Mouse (Mus musculus) liver, postnatal 0 days (tissue): ENCODE data around the gene Izumo1r. TPM values are rescaled to one million over a fixed set of nuclear protein-coding genes. Genes with fewer than 3 reads are reported as not detected.

Experiments
- ATAC-seq: fragments of 200-750 bp; cut with Nextera tagmentation; 2 replicates; pipeline ENCODE4 v1.8.0; 2017; ENCODE audit warnings: mild to moderate bottlenecking, moderate library complexity
- DNase-seq: peaks from one replicate; pipeline ENCODE4 v3.0.0-alpha.2; 2016
- H3K27ac ChIP-seq: fragments of 300-500 bp; sonication (generic); 2 replicates; pipeline ENCODE4 v1.5.1; 2014; ENCODE audit warnings: antibody characterized with exemption, moderate library complexity, mild to moderate bottlenecking, low read depth
- H3K27me3 ChIP-seq: fragments of 300-500 bp; sonication (generic); 2 replicates; pipeline ENCODE4 v1.6.1; 2014; ENCODE audit warnings: low read length, control low read depth, mixed read lengths; ENCODE audit not compliant: insufficient read depth
- H3K36me3 ChIP-seq: fragments of 300-500 bp; sonication (generic); replicated peaks from 2 replicates; pipeline ENCODE4 v1.6.1; 2014; ENCODE audit warnings: mild to moderate bottlenecking, control low read depth, low read length, moderate library complexity, mixed read lengths; ENCODE audit not compliant: insufficient read depth
- H3K4me1 ChIP-seq: fragments of 300-500 bp; sonication (generic); 2 replicates; pipeline ENCODE4 v1.6.1; 2014; ENCODE audit warnings: antibody characterized with exemption, mild to moderate bottlenecking, control low read depth; ENCODE audit not compliant: insufficient read depth
- H3K4me2 ChIP-seq: fragments of 300-500 bp; sonication (generic); 2 replicates; pipeline ENCODE4 v1.6.1; 2014; ENCODE audit warnings: low read depth, mild to moderate bottlenecking, low read length, moderate library complexity, mixed read lengths
- H3K4me3 ChIP-seq: fragments of 300-500 bp; sonication (generic); 2 replicates; pipeline ENCODE4 v1.5.1; 2014; ENCODE audit warnings: low read depth, low read length
- H3K9ac ChIP-seq: fragments of 300-500 bp; sonication (generic); replicated peaks from 2 replicates; pipeline ENCODE4 v1.6.1; 2014; ENCODE audit warnings: mild to moderate bottlenecking, moderate library complexity
- H3K9me3 ChIP-seq: fragments of 300-500 bp; sonication (generic); 2 replicates; pipeline ENCODE4 v1.6.1; 2016; ENCODE audit warnings: mild to moderate bottlenecking, control low read depth, low read length, mixed read lengths
- CTCF ChIP-seq: sonication (generic); IDR thresholded peaks from 2 replicates; pipeline ENCODE4 v1.5.1; 2016; ENCODE audit warnings: antibody characterized with exemption, low read depth
- EP300 ChIP-seq: IDR thresholded peaks from 2 replicates; pipeline ENCODE4 v1.6.1; 2016; ENCODE audit warnings: antibody characterized with exemption, low read depth, mild to moderate bottlenecking
- WGBS: fragments of 180-500 bp; shearing (Covaris S2); extraction: QIAGEN DNeasy Blood & Tissue Kit; methylation state at CpG from one replicate; pipeline ENCODE4 v1.1.7; 2014; ENCODE audit not compliant: insufficient replicate concordance; 5-methylcytosine and 5-hydroxymethylcytosine counted together
- polyA plus RNA-seq: library from polyadenylated mRNA; unstranded; fragments of >200 nt; fragmentation: Nextera tagmentation; extraction: Ambion mirVana; gene quantifications from 2 replicates; pipeline ENCODE4 v1.2.1, GENCODE M21; 2015

Izumo1r gene
- polyA plus RNA-seq, 1 experiment from 2014 or later = not detected

GRCm38 (mm10) chr9:14875743-14876507 lies 27.8 kb downstream of the Izumo1r start:
- H3K9ac ChIP-seq = no peak overlapping the region
- no peak overlapping the region for H3K4me3 ChIP-seq
- H3K4me1 ChIP-seq = no peaks in the 10 kb centered on the region
- no peaks in the 10 kb centered on the region for H3K36me3 ChIP-seq
- H3K9me3 ChIP-seq = no peaks in the 10 kb centered on the region
- no peak overlapping the region for H3K27ac ChIP-seq
- TF ChIP-seq CTCF = no peak
- TF ChIP-seq EP300 = no peak
- DNase-seq (no peak), ATAC-seq (no peak)
- no peaks in the 10 kb centered on the region for H3K27me3 ChIP-seq
- H3K4me2 ChIP-seq = no peak overlapping the region
- 73% methylated on average over 5 of the region's 5 CpGs for WGBS

GRCm38 (mm10) chr9:14872181-14872930 lies 31.4 kb downstream of the Izumo1r start:
- DNase-seq = no peak
- no peaks in the 10 kb centered on the region for H3K4me1 ChIP-seq
- no peaks in the 10 kb centered on the region for H3K9me3 ChIP-seq
- WGBS = 60% methylated on average over 17 of the region's 17 CpGs
- no peak for ATAC-seq
- H3K27me3 ChIP-seq = no peaks in the 10 kb centered on the region
- H3K9ac ChIP-seq = no peak overlapping the region
- H3K27ac ChIP-seq = no peak overlapping the region
- TF ChIP-seq EP300 (no peak), CTCF (no peak)
- no peak overlapping the region for H3K4me3 ChIP-seq
- H3K4me2 ChIP-seq = no peak overlapping the region
- no peaks in the 10 kb centered on the region for H3K36me3 ChIP-seq

GRCm38 (mm10) chr9:14871536-14871935 lies 32.2 kb downstream of the Izumo1r start:
- no peak overlapping the region for H3K4me2 ChIP-seq
- no peaks in the 10 kb centered on the region for H3K9me3 ChIP-seq
- no peaks in the 10 kb centered on the region for H3K36me3 ChIP-seq
- TF ChIP-seq CTCF (no peak), EP300 (no peak)
- H3K9ac ChIP-seq = no peak overlapping the region
- no peak for DNase-seq
- no peaks in the 10 kb centered on the region for H3K4me1 ChIP-seq
- WGBS = 58% methylated on average over 3 of the region's 3 CpGs
- no peak overlapping the region for H3K4me3 ChIP-seq
- no peaks in the 10 kb centered on the region for H3K27me3 ChIP-seq
- no peak for ATAC-seq
- no peak overlapping the region for H3K27ac ChIP-seq

- no peak for DNase-seq
- TF ChIP-seq CTCF = no peak
- no peak for TF ChIP-seq EP300
- 85% methylated on average over 10 of the region's 10 CpGs for WGBS
These were observed 32.9 kb downstream of the Izumo1r start for GRCm38 (mm10) chr9:14870802-14871201.

GRCm38 (mm10) chr9:14870377-14870776 lies 33.4 kb downstream of the Izumo1r start:
- Histone ChIP-seq H3K4me3 (no peak overlapping the region), H3K27me3 (no peaks in the 10 kb centered on the region), H3K9me3 (no peaks in the 10 kb centered on the region), H3K4me1 (no peaks in the 10 kb centered on the region), H3K9ac (no peak overlapping the region), H3K36me3 (no peaks in the 10 kb centered on the region), H3K4me2 (no peak overlapping the region), H3K27ac (no peak overlapping the region)
- ATAC-seq (no peak), DNase-seq (no peak)
- 74% methylated on average over 2 of the region's 2 CpGs for WGBS
- TF ChIP-seq CTCF = no peak
- TF ChIP-seq EP300 = no peak

More at GRCm38 (mm10) chr9:14870802-14871201, 32.9 kb downstream of the Izumo1r start:
- Histone ChIP-seq H3K9me3 (no peaks in the 10 kb centered on the region), H3K4me1 (no peaks in the 10 kb centered on the region), H3K27ac (no peak overlapping the region), H3K4me2 (no peak overlapping the region), H3K27me3 (no peaks in the 10 kb centered on the region), H3K4me3 (no peak overlapping the region), H3K36me3 (no peaks in the 10 kb centered on the region), H3K9ac (no peak overlapping the region)
- no peak for ATAC-seq

GRCm38 (mm10) chr9:14868326-14868725 lies 35.4 kb downstream of the Izumo1r start:
- Histone ChIP-seq H3K4me3 (no peak overlapping the region), H3K4me1 (no peaks in the 10 kb centered on the region), H3K27me3 (no peaks in the 10 kb centered on the region), H3K4me2 (no peak overlapping the region), H3K9ac (no peak overlapping the region), H3K27ac (no peak overlapping the region), H3K36me3 (no peaks in the 10 kb centered on the region), H3K9me3 (no peaks in the 10 kb centered on the region)
- WGBS = 82% methylated on average over 8 of the region's 8 CpGs
- no peak for ATAC-seq
- no peak for DNase-seq
- TF ChIP-seq EP300 = no peak
- TF ChIP-seq CTCF = no peak
